Mouse (Mus musculus) midbrain, embryonic 15.5 days (tissue): ENCODE data around the gene Pitpnm3. TPM values are rescaled to one million over a fixed set of nuclear protein-coding genes. Genes with fewer than 3 reads are reported as not detected.

Experiments used
- ATAC-seq: fragments of 200-750 bp; cut with Nextera tagmentation; replicated peaks from 2 replicates; pipeline ENCODE4 v1.8.0; 2017; ENCODE audit warnings: moderate TSS enrichment
- H3K27ac ChIP-seq: fragments of 300-500 bp; sonication (generic); 2 replicates; pipeline ENCODE4 v1.5.1; 2015; ENCODE audit warnings: mild to moderate bottlenecking, inconsistent platforms
- H3K27me3 ChIP-seq: fragments of 300-500 bp; sonication (generic); replicated peaks from 2 replicates; pipeline ENCODE4 v1.6.1; 2015; ENCODE audit warnings: inconsistent platforms
- H3K36me3 ChIP-seq: fragments of 300-500 bp; sonication (generic); replicated peaks from 2 replicates; pipeline ENCODE4 v1.6.1; 2015; ENCODE audit warnings: inconsistent platforms
- H3K4me1 ChIP-seq: fragments of 300-500 bp; sonication (generic); 2 replicates; pipeline ENCODE4 v1.6.1; 2015; ENCODE audit warnings: inconsistent platforms
- H3K4me2 ChIP-seq: fragments of 300-500 bp; sonication (generic); 2 replicates; pipeline ENCODE4 v1.6.1; 2015; ENCODE audit warnings: inconsistent platforms, mild to moderate bottlenecking, moderate library complexity
- H3K4me3 ChIP-seq: fragments of 300-500 bp; sonication (generic); 2 replicates; pipeline ENCODE4 v1.5.1; 2015; ENCODE audit warnings: mild to moderate bottlenecking, inconsistent platforms
- H3K9ac ChIP-seq: fragments of 300-500 bp; sonication (generic); 2 replicates; pipeline ENCODE4 v1.6.1; 2015; ENCODE audit warnings: mild to moderate bottlenecking, inconsistent platforms
- H3K9me3 ChIP-seq: fragments of 300-500 bp; sonication (generic); 2 replicates; pipeline ENCODE4 v1.6.1; 2016; ENCODE audit warnings: inconsistent platforms
- WGBS: fragments of 180-500 bp; shearing (Covaris S2); methylation state at CpG from one replicate; pipeline ENCODE4 v1.1.7; 2015; ENCODE audit warnings: mixed read lengths; 5-methylcytosine and 5-hydroxymethylcytosine counted together
- polyA plus RNA-seq: library from polyadenylated mRNA; unstranded; fragments of >200 nt; fragmentation: Nextera tagmentation; extraction: Ambion mirVana; gene quantifications from 2 replicates; pipeline ENCODE4 v1.2.1, GENCODE M21; 2015

The Pitpnm3 gene
- polyA plus RNA-seq, 1 experiment from 2014 or later: 5.3 TPM

GRCm38 (mm10) chr11:72041290-72041767, 94.2 kb downstream of the Pitpnm3 start:
- 0 out of 2 replicates have a peak overlapping the region, but pooled peaks have one; percentile 40 for H3K27ac ChIP-seq
- 14% methylated on average over 6 of the region's 6 CpGs for WGBS

DNA sequence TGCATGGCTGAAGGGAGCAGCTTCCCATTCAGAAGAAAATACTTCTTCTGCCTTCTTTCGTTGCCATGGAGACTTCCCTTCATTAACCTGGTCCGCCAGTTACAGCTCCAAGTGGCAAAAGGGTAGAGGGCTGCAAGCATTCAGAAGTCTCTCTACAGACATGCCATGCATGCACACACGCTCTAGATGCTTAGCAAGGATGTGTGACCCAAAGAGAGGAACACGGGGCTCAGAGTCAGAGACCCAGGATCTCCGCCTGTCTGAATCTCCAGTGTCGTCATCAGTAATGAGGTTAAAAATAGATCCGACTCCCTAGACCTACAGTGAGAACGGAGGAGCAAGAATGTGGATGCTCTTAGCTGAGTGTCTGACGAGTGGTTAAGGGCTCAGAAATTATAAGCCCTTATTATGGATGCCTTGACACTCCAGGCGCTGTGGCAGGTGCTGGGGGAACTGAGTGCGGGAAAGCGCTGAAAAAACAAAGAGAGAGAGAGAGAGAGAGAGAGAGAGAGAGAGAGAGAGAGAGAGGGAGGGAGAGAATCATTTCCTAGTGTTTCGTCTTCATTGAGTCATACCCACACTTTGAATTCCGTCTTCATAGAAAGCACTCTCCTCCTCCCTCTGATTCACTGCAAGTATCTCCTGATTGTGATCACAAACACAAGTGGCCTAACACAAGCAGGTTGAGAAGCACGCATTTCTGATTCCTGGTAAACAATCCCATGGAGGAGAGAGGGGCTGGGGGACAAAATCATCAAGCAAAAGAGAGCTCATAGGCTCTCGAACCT, 95.8 kb downstream of the Pitpnm3 start:
- ATAC-seq: peak; percentile 15

More at GRCm38 (mm10) chr11:72041290-72041767, 94.2 kb downstream of the Pitpnm3 start:
- Histone ChIP-seq H3K27me3 (no peaks in the 10 kb centered on the region), H3K36me3 (no peaks in the 10 kb centered on the region), H3K4me3 (peak overlapping the region; percentile 73), H3K9ac (no peak overlapping the region; the same call in 1 of the 2 replicates), H3K4me2 (peak overlapping the region; percentile 96), H3K9me3 (no peaks in the 10 kb centered on the region), H3K4me1 (peaks cover 51% of the 10 kb centered on the region)
- ATAC-seq: no peak

GRCm38 (mm10) chr11:72037996-72038395, 97.6 kb downstream of the Pitpnm3 start:
- Histone ChIP-seq H3K9ac (no peak overlapping the region), H3K4me1 (peaks cover 43% of the 10 kb centered on the region), H3K27ac (no peak overlapping the region), H3K9me3 (no peaks in the 10 kb centered on the region), H3K4me2 (no peak overlapping the region), H3K4me3 (no peak overlapping the region), H3K36me3 (no peaks in the 10 kb centered on the region), H3K27me3 (no peaks in the 10 kb centered on the region)
- WGBS: under 1% methylated on average over 4 of the region's 4 CpGs
- ATAC-seq: no peak

More for the DNA sequence above, 95.8 kb downstream of the Pitpnm3 start:
- H3K4me1 ChIP-seq: peaks cover 51% of the 10 kb centered on the region
- H3K27ac ChIP-seq: peak overlapping the region; percentile 77
- H3K36me3 ChIP-seq: no peaks in the 10 kb centered on the region
- H3K4me3 ChIP-seq: peak overlapping the region; percentile 12; the same call in 1 of the 2 replicates
- peak overlapping the region; percentile 39 for H3K4me2 ChIP-seq
- WGBS: 14% methylated on average over 16 of the region's 16 CpGs
- no peaks in the 10 kb centered on the region for H3K9me3 ChIP-seq
- H3K9ac ChIP-seq: peak overlapping the region; percentile 30; the same call in 1 of the 2 replicates
- H3K27me3 ChIP-seq: no peaks in the 10 kb centered on the region

- ATAC-seq: no peak
- H3K27ac ChIP-seq: no peak within 1 kb of the TSS
- no peak within 1 kb of the TSS for H3K9ac ChIP-seq
- no peaks in the 10 kb centered on the region for H3K36me3 ChIP-seq
- H3K4me2 ChIP-seq: no peak within 1 kb of the TSS
- H3K27me3 ChIP-seq: no peaks in the 10 kb centered on the region
- no peaks in the 10 kb centered on the region for H3K9me3 ChIP-seq
- no peak within 1 kb of the TSS for H3K4me3 ChIP-seq
- 51% methylated on average over 4 of the region's 4 CpGs for WGBS
- H3K4me1 ChIP-seq: peaks cover 38% of the 10 kb centered on the region
Measured at GRCm38 (mm10) chr11:72037409-72037808, 98.2 kb downstream of the Pitpnm3 start, which contains the start of gene Aipl1. TSS of gene Aipl1 (minus strand) at chr11:72037509.

GRCm38 (mm10) chr11:72032589-72032988, 103.0 kb downstream of the Pitpnm3 start:
- no peaks in the 10 kb centered on the region for H3K9me3 ChIP-seq
- ATAC-seq: no peak
- no peak overlapping the region for H3K4me3 ChIP-seq
- peaks cover 6% of the 10 kb centered on the region; the same call in 1 of the 2 replicates for H3K4me1 ChIP-seq
- H3K4me2 ChIP-seq: no peak overlapping the region
- H3K27ac ChIP-seq: no peak overlapping the region
- H3K9ac ChIP-seq: no peak overlapping the region
- no peaks in the 10 kb centered on the region for H3K27me3 ChIP-seq
- H3K36me3 ChIP-seq: no peaks in the 10 kb centered on the region
- 95% methylated on average over 3 of the region's 3 CpGs for WGBS

- Histone ChIP-seq H3K4me3 (no peak overlapping the region), H3K9me3 (no peaks in the 10 kb centered on the region), H3K36me3 (no peaks in the 10 kb centered on the region), H3K27ac (no peak overlapping the region), H3K9ac (no peak overlapping the region), H3K27me3 (no peaks in the 10 kb centered on the region), H3K4me2 (no peak overlapping the region), H3K4me1 (peaks cover 5% of the 10 kb centered on the region; the same call in 1 of the 2 replicates)
- WGBS: 76% methylated on average over 4 of the region's 4 CpGs
- no peak for ATAC-seq
Measured at GRCm38 (mm10) chr11:72032091-72032490, 103.5 kb downstream of the Pitpnm3 start.

GRCm38 (mm10) chr11:72031353-72031752, 104.2 kb downstream of the Pitpnm3 start:
- Histone ChIP-seq H3K27me3 (no peaks in the 10 kb centered on the region), H3K9me3 (no peaks in the 10 kb centered on the region), H3K9ac (no peak overlapping the region), H3K4me2 (no peak overlapping the region), H3K4me3 (no peak overlapping the region), H3K27ac (no peak overlapping the region), H3K4me1 (peaks cover 5% of the 10 kb centered on the region; the same call in 1 of the 2 replicates), H3K36me3 (no peaks in the 10 kb centered on the region)
- 95% methylated on average over 7 of the region's 7 CpGs for WGBS
- no peak for ATAC-seq

- no peak overlapping the region for H3K9ac ChIP-seq
- ATAC-seq: no peak; the same call in 1 of the 2 replicates
- H3K27ac ChIP-seq: no peak overlapping the region
- no peaks in the 10 kb centered on the region for H3K9me3 ChIP-seq
- H3K4me1 ChIP-seq: peaks cover 9% of the 10 kb centered on the region; the same call in 1 of the 2 replicates
- no peak overlapping the region for H3K4me3 ChIP-seq
- H3K36me3 ChIP-seq: no peaks in the 10 kb centered on the region
- WGBS: 22% methylated on average over 23 of the region's 23 CpGs
- H3K27me3 ChIP-seq: no peaks in the 10 kb centered on the region
- no peak overlapping the region for H3K4me2 ChIP-seq
Measured at GRCm38 (mm10) chr11:72029143-72029542, 106.4 kb downstream of the Pitpnm3 start.

GRCm38 (mm10) chr11:72027836-72028235, 107.7 kb downstream of the Pitpnm3 start:
- H3K9ac ChIP-seq: no peak overlapping the region
- H3K4me1 ChIP-seq: peaks cover 19% of the 10 kb centered on the region
- no peaks in the 10 kb centered on the region for H3K27me3 ChIP-seq
- 73% methylated on average over 9 of the region's 9 CpGs for WGBS
- no peak overlapping the region for H3K4me3 ChIP-seq
- ATAC-seq: no peak
- no peak overlapping the region for H3K4me2 ChIP-seq
- H3K36me3 ChIP-seq: no peaks in the 10 kb centered on the region
- no peak overlapping the region for H3K27ac ChIP-seq
- H3K9me3 ChIP-seq: no peaks in the 10 kb centered on the region

GRCm38 (mm10) chr11:72026516-72026915, 109.1 kb downstream of the Pitpnm3 start:
- no peak for ATAC-seq
- Histone ChIP-seq H3K4me3 (no peak overlapping the region), H3K27me3 (no peaks in the 10 kb centered on the region), H3K36me3 (no peaks in the 10 kb centered on the region), H3K4me1 (peaks cover 19% of the 10 kb centered on the region), H3K9ac (no peak overlapping the region), H3K9me3 (no peaks in the 10 kb centered on the region), H3K4me2 (no peak overlapping the region), H3K27ac (no peak overlapping the region)
- 89% methylated on average over 9 of the region's 9 CpGs for WGBS

DNA sequence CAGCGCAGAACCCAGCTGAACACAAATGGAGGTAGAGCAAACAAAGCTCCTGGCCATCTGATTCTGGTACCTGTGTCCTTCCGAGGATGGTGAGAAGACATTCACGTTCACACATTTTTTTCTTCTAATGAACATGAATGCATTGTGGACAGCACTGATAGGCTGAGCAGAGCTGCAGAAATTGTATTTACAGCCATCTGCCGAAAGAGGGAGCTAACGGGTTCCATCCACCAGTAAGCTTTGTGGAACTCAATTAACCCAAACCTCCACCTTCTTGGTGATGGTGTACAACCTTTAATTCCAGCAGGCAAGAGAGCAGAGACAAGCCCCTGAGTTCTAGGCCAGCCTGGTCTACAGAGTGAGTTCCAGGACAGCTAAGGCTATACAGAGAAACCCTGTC, 109.7 kb downstream of the Pitpnm3 start:
- no peak overlapping the region for H3K4me2 ChIP-seq
- no peak for ATAC-seq
- no peak overlapping the region for H3K4me3 ChIP-seq
- peaks cover 19% of the 10 kb centered on the region for H3K4me1 ChIP-seq
- no peak overlapping the region for H3K9ac ChIP-seq
- H3K9me3 ChIP-seq: no peaks in the 10 kb centered on the region
- no peak overlapping the region for H3K27ac ChIP-seq
- H3K27me3 ChIP-seq: no peaks in the 10 kb centered on the region
- H3K36me3 ChIP-seq: no peaks in the 10 kb centered on the region
- 42% methylated on average over 5 of the region's 5 CpGs for WGBS

- no peak overlapping the region for H3K4me3 ChIP-seq
Measured at GRCm38 (mm10) chr11:72024193-72024781, 111.3 kb downstream of the Pitpnm3 start.

More at GRCm38 (mm10) chr11:72024193-72024781, 111.3 kb downstream of the Pitpnm3 start:
- Histone ChIP-seq H3K27ac (peak overlapping the region; percentile 4; the same call in 1 of the 2 replicates), H3K4me2 (no peak overlapping the region), H3K4me1 (peaks cover 18% of the 10 kb centered on the region), H3K36me3 (no peaks in the 10 kb centered on the region), H3K9me3 (no peaks in the 10 kb centered on the region), H3K27me3 (no peaks in the 10 kb centered on the region), H3K9ac (no peak overlapping the region)
- 0 out of 2 replicates have a peak, but pooled peaks have one; percentile 24 for ATAC-seq
- 27% methylated on average over 5 of the region's 5 CpGs for WGBS
